Mouse (Mus musculus): ENCODE results near the gene Gm16429. TPM values are rescaled to one million over a fixed set of nuclear protein-coding genes. Genes with fewer than 3 reads are reported as not detected.
"Not testable (repeated sequence)": the region's sequence is repeated elsewhere in the genome, so short reads cannot be mapped to it uniquely, and the experiment has no call there.

Gene Gm16429
- total RNA-seq (2021) = not detected
- long read RNA-seq, experiment 1 = 0 reads
- long read RNA-seq, experiment 2 = 0 reads

DNA sequence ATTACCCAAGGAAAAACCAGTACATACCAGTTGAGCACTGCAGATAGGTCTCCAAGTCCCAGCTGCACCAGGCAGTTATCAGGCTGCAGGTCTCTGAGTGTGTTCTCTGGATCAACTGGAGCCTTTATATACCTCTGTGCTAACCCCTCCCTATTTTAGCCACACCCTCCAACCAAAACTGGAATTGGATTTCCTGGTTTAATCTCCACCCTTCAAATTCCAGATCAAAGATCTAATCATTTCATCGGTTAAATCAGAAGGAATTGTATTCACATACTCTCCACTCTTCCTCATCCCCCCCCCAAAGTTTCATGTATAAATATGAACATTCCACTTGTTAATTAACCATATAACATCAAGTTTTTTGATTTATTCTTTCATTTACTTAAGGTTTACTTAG, at the start of gene Gm16429:
Gm16429 (minus strand) TSS at position 101 of the 400 bp plus-strand sequence.
- DNase-seq (ENCODE audit: low spot score in 2 of 2) = not testable (repeated sequence)

Other genes with a start within 250 kb of the Gm16429 start
- gene Gm7792, start 85.3 kb downstream of the Gm16429 start, total RNA-seq (2021) = not detected
- not detected for gene BC061212, start 141.5 kb upstream of the Gm16429 start, total RNA-seq (2021)
- not detected for gene Gm6351, start 147.3 kb upstream of the Gm16429 start, total RNA-seq (2021)

Data from adrenal gland, adult 18-20 months (tissue).